Mouse (Mus musculus) hindbrain, embryonic 11.5 days (tissue): Measurements from ENCODE around the gene Parp3. TPM values are rescaled to one million over a fixed set of nuclear protein-coding genes. Genes with fewer than 3 reads are reported as not detected.
"Not testable (repeated sequence)": the region's sequence is repeated elsewhere in the genome, so short reads cannot be mapped to it uniquely, and the experiment has no call there.

Experiments used
- ATAC-seq: fragments of 200-750 bp; cut with Nextera tagmentation; 2 replicates; pipeline ENCODE4 v1.8.0; 2017; ENCODE audit warnings: mild to moderate bottlenecking, moderate TSS enrichment, moderate library complexity; ENCODE audit not compliant: low FRiP score
- DNase-seq: peaks from one replicate; pipeline ENCODE4 v3.0.0-alpha.2; 2015; ENCODE audit warnings: low spot score
- H3K27ac ChIP-seq: fragments of 300-500 bp; sonication (generic); 2 replicates; pipeline ENCODE4 v1.5.1; 2014; ENCODE audit warnings: mild to moderate bottlenecking, low read depth, low read length
- H3K27me3 ChIP-seq: fragments of 300-500 bp; sonication (generic); 2 replicates; pipeline ENCODE4 v1.6.1; 2014; ENCODE audit warnings: mild to moderate bottlenecking, low read length, moderate library complexity, mixed read lengths; ENCODE audit not compliant: control insufficient read depth, insufficient read depth
- H3K36me3 ChIP-seq: fragments of 300-500 bp; sonication (generic); 2 replicates; pipeline ENCODE4 v1.6.1; 2014; ENCODE audit warnings: mild to moderate bottlenecking, low read length, moderate library complexity, mixed read lengths; ENCODE audit not compliant: control insufficient read depth, insufficient read depth
- H3K4me1 ChIP-seq: fragments of 300-500 bp; sonication (generic); replicated peaks from 2 replicates; pipeline ENCODE4 v1.6.1; 2014; ENCODE audit warnings: low read length, mixed read lengths; ENCODE audit not compliant: control insufficient read depth, insufficient read depth
- H3K4me2 ChIP-seq: fragments of 300-500 bp; sonication (generic); replicated peaks from 2 replicates; pipeline ENCODE4 v1.6.1; 2014; ENCODE audit warnings: mild to moderate bottlenecking, low read depth, low read length
- H3K4me3 ChIP-seq: fragments of 300-500 bp; sonication (generic); 2 replicates; pipeline ENCODE4 v1.5.1; 2014; ENCODE audit warnings: low read depth, low read length
- H3K9ac ChIP-seq: fragments of 300-500 bp; sonication (generic); 2 replicates; pipeline ENCODE4 v1.6.1; 2014; ENCODE audit warnings: low read depth, low read length
- H3K9me3 ChIP-seq: fragments of 300-500 bp; sonication (generic); 2 replicates; pipeline ENCODE4 v1.6.1; 2016; ENCODE audit warnings: low read length; ENCODE audit not compliant: control insufficient read depth
- WGBS: fragments of 180-500 bp; shearing (Covaris S2); extraction: QIAGEN DNeasy Blood & Tissue Kit; methylation state at CpG from one replicate; pipeline ENCODE4 v1.1.7; 2014; 5-methylcytosine and 5-hydroxymethylcytosine counted together
- polyA plus RNA-seq: library from polyadenylated mRNA; unstranded; fragments of >200 nt; fragmentation: Nextera tagmentation; extraction: Ambion mirVana; gene quantifications from 2 replicates; pipeline ENCODE4 v1.2.1, GENCODE M21; 2014

Gene Parp3
- polyA plus RNA-seq, 1 experiment from 2014 or later: 1.4 TPM

GRCm38 (mm10) chr9:106499667-106500066, 22.9 kb upstream of the Parp3 start, which contains the start of gene Iqcf1:
Iqcf1 (plus strand) TSS chr9:106499967.
- 93% methylated on average over 6 of the region's 6 CpGs for WGBS
- no peak within 1 kb of the TSS for H3K4me2 ChIP-seq
- ATAC-seq (no peak), DNase-seq (no peak)
- H3K27ac ChIP-seq: no peak within 1 kb of the TSS
- H3K4me1 ChIP-seq: no peaks in the 10 kb centered on the region
- no peak within 1 kb of the TSS for H3K9ac ChIP-seq
- H3K27me3 ChIP-seq: no peaks in the 10 kb centered on the region
- H3K36me3 ChIP-seq: no peaks in the 10 kb centered on the region
- no peaks in the 10 kb centered on the region for H3K9me3 ChIP-seq
- H3K4me3 ChIP-seq: no peak within 1 kb of the TSS

DNA sequence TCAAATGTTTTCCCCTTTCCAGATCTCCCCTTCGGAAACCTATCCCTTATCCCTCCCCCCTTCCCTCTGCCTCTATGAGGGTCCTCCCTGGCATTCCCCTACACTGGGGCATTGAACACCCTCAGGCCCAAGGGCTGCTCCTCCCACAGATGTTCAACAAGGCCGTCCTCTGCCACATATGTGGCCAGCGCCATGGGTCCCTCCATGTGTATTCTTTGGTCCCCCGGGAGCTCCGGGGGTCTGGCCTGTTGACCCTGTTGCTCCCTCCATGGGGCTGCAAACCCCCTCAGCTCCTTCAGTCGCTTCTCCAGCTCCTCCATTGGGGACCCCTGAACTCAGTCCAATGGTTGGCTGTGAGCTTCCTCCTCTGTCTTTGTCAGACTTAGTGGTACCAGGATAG, 10.9 kb upstream of the Parp3 start:
- H3K4me2 ChIP-seq, H3K36me3 ChIP-seq, H3K27me3 ChIP-seq, H3K9ac ChIP-seq, H3K4me1 ChIP-seq, ATAC-seq, H3K27ac ChIP-seq, H3K4me3 ChIP-seq, H3K9me3 ChIP-seq, DNase-seq: not testable (repeated sequence)
- WGBS: 89% methylated on average over 6 of the region's 6 CpGs

GRCm38 (mm10) chr9:106485076-106485475, 8.3 kb upstream of the Parp3 start:
- no peak overlapping the region for H3K4me3 ChIP-seq
- ATAC-seq (no peak), DNase-seq (no peak)
- H3K9ac ChIP-seq: no peak overlapping the region
- H3K27ac ChIP-seq: no peak overlapping the region
- no peaks in the 10 kb centered on the region for H3K9me3 ChIP-seq
- 0 out of 2 replicates have a peak, but pooled peaks cover 2% of the 10 kb centered on the region for H3K36me3 ChIP-seq
- WGBS: 87% methylated on average over 10 of the region's 10 CpGs
- H3K4me1 ChIP-seq: no peaks in the 10 kb centered on the region
- H3K27me3 ChIP-seq: no peaks in the 10 kb centered on the region
- H3K4me2 ChIP-seq: no peak overlapping the region

- 0 out of 2 replicates have a peak, but pooled peaks cover 2% of the 10 kb centered on the region for H3K36me3 ChIP-seq
- no peak for DNase-seq
- no peak for ATAC-seq
- 89% methylated on average over 17 of the region's 17 CpGs for WGBS
- no peak overlapping the region for H3K4me2 ChIP-seq
- H3K27me3 ChIP-seq: no peaks in the 10 kb centered on the region
- no peak overlapping the region for H3K27ac ChIP-seq
- no peaks in the 10 kb centered on the region for H3K4me1 ChIP-seq
- H3K9ac ChIP-seq: no peak overlapping the region
- H3K4me3 ChIP-seq: no peak overlapping the region
- no peaks in the 10 kb centered on the region for H3K9me3 ChIP-seq
These were observed 6.9 kb upstream of the Parp3 start for GRCm38 (mm10) chr9:106483606-106484005.

DNA sequence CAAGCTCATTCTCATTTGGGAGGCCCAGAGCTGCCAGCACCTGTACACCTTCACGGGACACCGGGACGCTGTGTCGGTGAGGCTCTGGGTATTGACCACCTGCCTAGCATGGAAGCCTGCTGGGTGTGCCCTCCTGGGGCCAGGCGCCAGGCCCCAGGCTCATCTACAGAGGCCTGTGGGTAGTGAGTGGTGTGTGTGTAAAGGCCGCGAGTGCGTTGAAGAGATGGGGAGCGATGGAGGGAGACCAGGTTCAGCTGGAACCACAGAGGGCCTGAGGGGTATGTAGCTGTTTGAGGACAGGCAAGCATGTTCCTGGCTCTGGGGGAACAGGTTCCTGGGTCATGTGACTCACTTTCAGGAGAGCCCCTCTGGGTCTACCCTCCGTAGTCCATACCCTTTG, 6.4 kb upstream of the Parp3 start:
- 0 out of 2 replicates have a peak, but pooled peaks cover 2% of the 10 kb centered on the region for H3K36me3 ChIP-seq
- no peak overlapping the region for H3K4me3 ChIP-seq
- H3K9ac ChIP-seq: no peak overlapping the region
- no peak overlapping the region for H3K4me2 ChIP-seq
- H3K27ac ChIP-seq: no peak overlapping the region
- H3K4me1 ChIP-seq: 0 out of 2 replicates have a peak, but pooled peaks cover under 1% of the 10 kb centered on the region
- 97% methylated on average over 10 of the region's 10 CpGs for WGBS
- ATAC-seq: no peak
- no peak for DNase-seq
- no peaks in the 10 kb centered on the region for H3K27me3 ChIP-seq
- H3K9me3 ChIP-seq: no peaks in the 10 kb centered on the region

- Histone ChIP-seq H3K36me3 (0 out of 2 replicates have a peak, but pooled peaks cover 2% of the 10 kb centered on the region), H3K4me3 (no peak overlapping the region), H3K4me2 (no peak overlapping the region), H3K4me1 (peaks cover 5% of the 10 kb centered on the region; the same call in 1 of the 2 replicates), H3K27ac (no peak overlapping the region), H3K9ac (no peak overlapping the region), H3K27me3 (no peaks in the 10 kb centered on the region), H3K9me3 (no peaks in the 10 kb centered on the region)
- ATAC-seq (no peak), DNase-seq (no peak)
- WGBS: 90% methylated on average over 16 of the region's 17 CpGs
These were observed 5.9 kb upstream of the Parp3 start for GRCm38 (mm10) chr9:106482578-106483115.

GRCm38 (mm10) chr9:106481676-106482075, 4.9 kb upstream of the Parp3 start:
- Histone ChIP-seq H3K27ac (no peak overlapping the region), H3K36me3 (0 out of 2 replicates have a peak, but pooled peaks cover 2% of the 10 kb centered on the region), H3K9ac (no peak overlapping the region), H3K9me3 (no peaks in the 10 kb centered on the region), H3K4me3 (no peak overlapping the region), H3K4me2 (no peak overlapping the region), H3K27me3 (no peaks in the 10 kb centered on the region), H3K4me1 (peaks cover 5% of the 10 kb centered on the region; the same call in 1 of the 2 replicates)
- ATAC-seq (no peak), DNase-seq (no peak)
- WGBS: 93% methylated on average over 13 of the region's 13 CpGs

DNA sequence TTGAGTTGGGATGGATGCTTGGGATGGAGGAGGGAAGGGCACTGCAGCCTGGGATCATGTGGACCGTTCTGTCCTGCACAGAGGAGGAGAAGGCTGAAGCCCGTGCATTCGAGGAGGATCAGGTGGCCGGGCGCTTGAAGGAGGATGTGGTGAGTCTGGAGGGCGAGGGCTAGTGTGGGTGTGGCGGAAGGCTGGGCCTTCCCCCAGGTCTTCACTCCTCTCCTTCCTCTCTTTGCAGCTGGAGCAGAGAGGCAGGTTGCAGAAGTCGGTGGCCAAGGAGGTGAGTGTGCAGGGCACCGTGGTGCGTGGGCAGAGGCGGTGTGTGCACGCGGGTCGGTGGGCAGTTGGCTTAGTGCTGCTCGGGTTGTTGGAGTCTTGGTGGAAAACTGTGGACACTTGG, 4.3 kb upstream of the Parp3 start:
- H3K27ac ChIP-seq: no peak overlapping the region
- no peak overlapping the region for H3K4me2 ChIP-seq
- H3K4me3 ChIP-seq: no peak overlapping the region
- H3K36me3 ChIP-seq: 0 out of 2 replicates have a peak, but pooled peaks cover 2% of the 10 kb centered on the region
- H3K4me1 ChIP-seq: peaks cover 5% of the 10 kb centered on the region; the same call in 1 of the 2 replicates
- no peak for ATAC-seq
- H3K9me3 ChIP-seq: no peaks in the 10 kb centered on the region
- WGBS: 96% methylated on average over 14 of the region's 15 CpGs
- H3K9ac ChIP-seq: no peak overlapping the region
- H3K27me3 ChIP-seq: no peaks in the 10 kb centered on the region
- DNase-seq: no peak

DNA sequence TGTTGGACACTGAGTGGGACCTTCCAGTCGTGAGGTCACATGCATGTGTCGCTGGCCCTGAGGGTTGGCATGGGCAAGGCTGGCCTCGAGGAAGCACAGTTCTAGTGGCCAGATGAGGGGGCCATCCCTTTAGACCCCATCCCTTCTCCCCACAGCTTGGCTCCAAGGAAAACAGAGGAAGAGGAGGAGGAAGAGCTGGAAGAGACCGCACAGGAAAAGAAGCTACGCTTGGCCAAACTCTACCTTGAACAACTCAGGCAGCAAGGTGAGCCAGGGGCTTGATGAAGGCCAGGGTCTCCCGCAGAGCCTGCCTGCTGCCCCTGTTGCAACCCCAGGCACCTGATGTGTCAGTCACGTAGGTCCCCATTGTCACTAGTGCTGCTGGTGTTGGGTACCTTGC, 3.8 kb upstream of the Parp3 start:
- no peak for ATAC-seq
- H3K4me1 ChIP-seq: peaks cover 5% of the 10 kb centered on the region; the same call in 1 of the 2 replicates
- H3K36me3 ChIP-seq: 0 out of 2 replicates have a peak, but pooled peaks cover 2% of the 10 kb centered on the region
- H3K27me3 ChIP-seq: no peaks in the 10 kb centered on the region
- no peak overlapping the region for H3K27ac ChIP-seq
- H3K4me2 ChIP-seq: no peak overlapping the region
- 94% methylated on average over 7 of the region's 7 CpGs for WGBS
- no peaks in the 10 kb centered on the region for H3K9me3 ChIP-seq
- no peak for DNase-seq
- H3K9ac ChIP-seq: no peak overlapping the region
- H3K4me3 ChIP-seq: no peak overlapping the region
